Mouse (Mus musculus): ENCODE measurements around the gene Cd28. TPM values are rescaled to one million over a fixed set of nuclear protein-coding genes. Genes with fewer than 3 reads are reported as not detected.
A peak's percentile ranks its signal among the peaks of the same experiment; 100 is the strongest.

The Cd28 gene
- total and polyA plus RNA-seq, 3 experiments, result 1.2 to 15.6 (median 11.8) TPM

GRCm38 (mm10) chr1:60776166-60776565 is 59.6 kb downstream of the Cd28 start:
- no peak for DNase-seq
- H3K9ac ChIP-seq (ENCODE audit: low read depth, low read length), result no peak overlapping the region
- no peaks in the 10 kb centered on the region for H3K79me2 ChIP-seq (replicated peaks; ENCODE audit: control insufficient read depth, insufficient read depth, low read length)
- H3K27ac ChIP-seq, result no peak overlapping the region
- no peak for TF ChIP-seq CTCF (IDR thresholded peaks at IDR 0.05)
- H3K27me3 ChIP-seq (ENCODE audit: control insufficient read depth, insufficient read depth, low read length), result no peaks in the 10 kb centered on the region
- H3K4me3 ChIP-seq, result no peak overlapping the region
- H3K36me3 ChIP-seq (ENCODE audit: control insufficient read depth, insufficient read depth, low read length), result no peaks in the 10 kb centered on the region
- intact Hi-C loops (cut with DNase I), result loop anchor here (5.0 kb wide), 2 partner anchors 36 to 39 kb away; no protein-coding TSS in a partner anchor
- peaks cover 2% of the 10 kb centered on the region; the same call in 1 of the 2 replicates for H3K4me1 ChIP-seq (ENCODE audit: control insufficient read depth, insufficient read depth, low read length)
- 92% methylated on average over 4 of the region's 4 CpGs for WGBS

- no peak for TF ChIP-seq POLR2A (IDR thresholded peaks at IDR 0.05; ENCODE audit: insufficient read depth, low read depth, low read length)
- TF ChIP-seq CTCF (IDR thresholded peaks at IDR 0.05), result no peak
- TF ChIP-seq EP300 (IDR thresholded peaks at IDR 0.05; ENCODE audit: insufficient read depth, low read depth, low read length), result no peak
- Histone ChIP-seq H3K9ac (ENCODE audit: low read depth, low read length) (no peak overlapping the region), H3K27ac (no peak overlapping the region), H3K4me1 (ENCODE audit: control insufficient read depth, insufficient read depth, low read length) (peaks cover 2% of the 10 kb centered on the region; the same call in 1 of the 2 replicates), H3K36me3 (ENCODE audit: control insufficient read depth, insufficient read depth, low read length) (no peaks in the 10 kb centered on the region), H3K79me2 (replicated peaks; ENCODE audit: control insufficient read depth, insufficient read depth, low read length) (no peaks in the 10 kb centered on the region), H3K27me3 (ENCODE audit: control insufficient read depth, insufficient read depth, low read length) (no peaks in the 10 kb centered on the region), H3K4me3 (no peak overlapping the region)
- 83% methylated on average over 3 of the region's 3 CpGs for WGBS
- intact Hi-C loops (cut with DNase I), result loop anchor here (5.0 kb wide), 2 partner anchors 35 to 40 kb away; no protein-coding TSS in a partner anchor
- no peak for DNase-seq
Measured at GRCm38 (mm10) chr1:60776906-60777305, 60.3 kb downstream of the Cd28 start.

- H3K4me3 ChIP-seq, result no peak overlapping the region
- intact Hi-C loops (cut with DNase I), result loop anchor here (5.0 kb wide), 2 partner anchors 34 to 41 kb away; no protein-coding TSS in a partner anchor
- WGBS, result 55% methylated on average over 8 of the region's 8 CpGs
- no peaks in the 10 kb centered on the region for H3K79me2 ChIP-seq (replicated peaks; ENCODE audit: control insufficient read depth, insufficient read depth, low read length)
- no peaks in the 10 kb centered on the region for H3K36me3 ChIP-seq (ENCODE audit: control insufficient read depth, insufficient read depth, low read length)
- TF ChIP-seq POLR2A (IDR thresholded peaks at IDR 0.05; ENCODE audit: insufficient read depth, low read depth, low read length), result no peak
- TF ChIP-seq CTCF (IDR thresholded peaks at IDR 0.05), result peak; percentile 23
- TF ChIP-seq EP300 (IDR thresholded peaks at IDR 0.05; ENCODE audit: insufficient read depth, low read depth, low read length), result no peak
- H3K9ac ChIP-seq (ENCODE audit: low read depth, low read length), result no peak overlapping the region
- peak; percentile 36 to 51 for DNase-seq
- H3K4me1 ChIP-seq (ENCODE audit: control insufficient read depth, insufficient read depth, low read length), result peaks cover 2% of the 10 kb centered on the region; the same call in 1 of the 2 replicates
- H3K27ac ChIP-seq, result peak overlapping the region; percentile 29
- no peaks in the 10 kb centered on the region for H3K27me3 ChIP-seq (ENCODE audit: control insufficient read depth, insufficient read depth, low read length)
Measured at GRCm38 (mm10) chr1:60778465-60779115, 62.0 kb downstream of the Cd28 start.

GRCm38 (mm10) chr1:60779176-60779575 is 62.6 kb downstream of the Cd28 start:
- Histone ChIP-seq H3K36me3 (ENCODE audit: control insufficient read depth, insufficient read depth, low read length) (no peaks in the 10 kb centered on the region), H3K4me1 (ENCODE audit: control insufficient read depth, insufficient read depth, low read length) (peaks cover 2% of the 10 kb centered on the region; the same call in 1 of the 2 replicates), H3K27me3 (ENCODE audit: control insufficient read depth, insufficient read depth, low read length) (no peaks in the 10 kb centered on the region), H3K9ac (ENCODE audit: low read depth, low read length) (no peak overlapping the region), H3K27ac (peak overlapping the region; percentile 29), H3K4me3 (no peak overlapping the region), H3K79me2 (replicated peaks; ENCODE audit: control insufficient read depth, insufficient read depth, low read length) (no peaks in the 10 kb centered on the region)
- no peak for DNase-seq
- WGBS, result 79% methylated on average over 2 of the region's 2 CpGs
- intact Hi-C loops (cut with DNase I), result loop anchor here (5.0 kb wide), 2 partner anchors 33 to 42 kb away; no protein-coding TSS in a partner anchor
- TF ChIP-seq EP300 (IDR thresholded peaks at IDR 0.05; ENCODE audit: insufficient read depth, low read depth, low read length), result no peak
- TF ChIP-seq POLR2A (IDR thresholded peaks at IDR 0.05; ENCODE audit: insufficient read depth, low read depth, low read length), result no peak
- no peak for TF ChIP-seq CTCF (IDR thresholded peaks at IDR 0.05)

GRCm38 (mm10) chr1:60781666-60782065 is 65.1 kb downstream of the Cd28 start:
- no peak overlapping the region for H3K27ac ChIP-seq
- intact Hi-C loops (cut with DNase I), result no loop called here
- TF ChIP-seq EP300 (IDR thresholded peaks at IDR 0.05; ENCODE audit: insufficient read depth, low read depth, low read length) (no peak), POLR2A (IDR thresholded peaks at IDR 0.05; ENCODE audit: insufficient read depth, low read depth, low read length) (no peak), CTCF (IDR thresholded peaks at IDR 0.05) (no peak)

GRCm38 (mm10) chr1:60793717-60794116 is 77.1 kb downstream of the Cd28 start:
- intact Hi-C loops (cut with DNase I), result no loop called here
- TF ChIP-seq CTCF (IDR thresholded peaks at IDR 0.05), result no peak
- no peak for TF ChIP-seq EP300 (IDR thresholded peaks at IDR 0.05; ENCODE audit: insufficient read depth, low read depth, low read length)
- Histone ChIP-seq H3K4me1 (ENCODE audit: control insufficient read depth, insufficient read depth, low read length) (no peaks in the 10 kb centered on the region), H3K27me3 (ENCODE audit: control insufficient read depth, insufficient read depth, low read length) (no peaks in the 10 kb centered on the region), H3K79me2 (replicated peaks; ENCODE audit: control insufficient read depth, insufficient read depth, low read length) (no peaks in the 10 kb centered on the region), H3K9ac (ENCODE audit: low read depth, low read length) (no peak overlapping the region), H3K36me3 (ENCODE audit: control insufficient read depth, insufficient read depth, low read length) (no peaks in the 10 kb centered on the region), H3K4me3 (no peak overlapping the region), H3K27ac (no peak overlapping the region)
- no peak for DNase-seq

More at GRCm38 (mm10) chr1:60781666-60782065, 65.1 kb downstream of the Cd28 start:
- 89% methylated on average over 4 of the region's 4 CpGs for WGBS
- Histone ChIP-seq H3K79me2 (replicated peaks; ENCODE audit: control insufficient read depth, insufficient read depth, low read length) (no peaks in the 10 kb centered on the region), H3K4me3 (no peak overlapping the region), H3K4me1 (ENCODE audit: control insufficient read depth, insufficient read depth, low read length) (peaks cover 2% of the 10 kb centered on the region; the same call in 1 of the 2 replicates), H3K27me3 (ENCODE audit: control insufficient read depth, insufficient read depth, low read length) (no peaks in the 10 kb centered on the region), H3K36me3 (ENCODE audit: control insufficient read depth, insufficient read depth, low read length) (no peaks in the 10 kb centered on the region), H3K9ac (ENCODE audit: low read depth, low read length) (no peak overlapping the region)
- no peak for DNase-seq
